Mouse (Mus musculus) urinary bladder, postnatal 10 days (tissue): Measurements from ENCODE around the gene Cacnb2.

Experiments used
- DNase-seq: peaks from one replicate; pipeline ENCODE4 v3.0.0; 2022; ENCODE audit warnings: low spot score

Cacnb2 gene

GRCm38 (mm10) chr2:14988451-14988850 lies 385.6 kb downstream of the Cacnb2 start:
- DNase-seq, result no peak

DNA sequence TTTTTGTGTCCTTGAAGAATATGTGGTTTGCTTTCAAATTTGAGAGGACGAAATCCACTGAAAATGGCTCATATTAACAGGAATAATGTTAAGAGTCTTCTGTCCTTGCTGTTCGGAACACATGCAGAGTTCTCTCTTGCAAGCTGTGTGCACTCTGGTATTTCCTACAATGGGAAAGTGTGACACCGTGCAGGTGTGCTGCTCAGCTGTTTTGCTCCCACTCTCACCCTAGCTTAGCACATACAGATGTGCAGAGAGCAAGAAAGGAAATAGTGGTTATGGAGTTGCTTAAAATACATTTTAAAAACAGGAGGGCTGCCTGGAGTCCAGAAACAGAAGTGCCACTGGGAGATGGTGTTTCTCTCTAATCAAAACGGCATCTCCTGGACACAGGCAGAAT lies 386.5 kb downstream of the Cacnb2 start:
- no peak for DNase-seq

DNA sequence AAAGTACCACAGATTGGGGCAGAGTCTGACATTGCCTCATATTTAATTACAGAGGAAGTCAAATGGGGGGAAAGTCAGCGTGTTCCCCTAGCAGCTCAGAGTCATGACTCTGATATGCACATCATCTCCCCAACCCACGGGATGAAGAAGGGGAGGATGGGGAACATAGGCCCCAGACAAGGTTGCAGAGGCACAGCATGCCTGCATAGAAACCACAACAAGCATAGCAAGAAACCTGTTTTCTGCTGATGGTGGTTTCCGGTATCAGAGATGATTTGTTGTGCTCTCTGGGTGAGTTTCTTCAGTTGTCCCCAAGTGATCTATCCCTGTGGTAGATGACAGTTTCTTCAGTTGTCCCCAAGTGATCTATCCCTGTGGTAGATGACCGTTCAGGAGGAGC lies 389.6 kb downstream of the Cacnb2 start:
- no peak for DNase-seq

GRCm38 (mm10) chr2:14996036-14996435 lies 393.1 kb downstream of the Cacnb2 start:
- DNase-seq, result no peak

GRCm38 (mm10) chr2:14997836-14998235 lies 394.9 kb downstream of the Cacnb2 start:
- DNase-seq, result no peak

DNA sequence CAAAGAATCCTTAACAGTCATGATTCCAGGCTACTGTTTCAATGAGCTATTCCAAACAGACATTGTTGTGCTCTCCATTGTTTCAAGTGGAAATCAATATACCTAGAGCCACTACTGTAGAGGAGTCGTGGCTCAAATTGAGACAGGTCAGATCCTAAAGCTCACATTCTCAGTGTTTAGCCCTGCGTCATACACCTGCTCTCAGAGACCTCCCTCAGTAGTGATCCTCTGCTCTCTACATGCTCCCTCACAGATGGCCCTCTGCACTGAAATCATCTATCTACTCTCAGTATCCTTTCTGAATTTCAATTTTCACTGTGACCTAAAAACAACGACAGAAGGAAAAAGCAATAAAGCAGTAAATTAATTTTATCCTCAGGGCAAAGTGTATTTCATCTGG lies 404.6 kb downstream of the Cacnb2 start:
- no peak for DNase-seq

DNA sequence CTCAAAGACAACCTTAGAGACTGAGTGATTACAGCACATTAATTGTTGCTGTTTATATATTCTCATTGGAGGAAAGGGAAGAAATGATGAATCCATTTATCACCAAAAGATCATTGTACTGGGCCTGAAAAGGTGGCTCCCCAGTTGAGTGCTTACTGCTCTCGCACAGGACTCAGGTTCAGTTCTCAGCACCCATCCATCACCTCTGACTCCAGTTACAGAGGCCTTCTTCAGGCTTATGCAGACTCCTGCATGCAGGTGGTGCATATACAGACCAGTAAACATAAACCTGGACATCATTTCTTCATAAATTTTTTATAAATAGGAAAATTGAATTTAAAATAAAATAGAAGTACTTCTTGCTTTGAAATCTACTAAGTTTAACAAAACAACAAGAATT lies 405.2 kb downstream of the Cacnb2 start:
- no peak for DNase-seq

DNA sequence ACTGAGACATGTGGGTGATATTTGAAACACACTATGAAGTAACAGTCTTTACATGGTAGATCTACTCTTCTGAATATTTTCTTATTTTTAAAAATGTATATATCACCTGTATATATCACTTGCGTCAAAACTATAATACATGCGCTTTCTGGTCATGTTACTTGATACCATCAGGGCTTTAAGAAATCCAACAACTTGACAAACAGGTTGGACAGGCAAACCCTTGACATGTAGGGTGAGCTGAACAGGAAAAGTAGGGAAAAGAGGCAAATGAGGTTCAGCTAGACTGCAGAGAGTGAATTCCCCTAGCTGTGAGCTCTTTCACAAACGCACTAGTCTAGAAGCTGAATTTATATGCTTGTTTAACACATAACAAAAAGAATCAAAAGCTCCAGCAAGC lies 423.9 kb downstream of the Cacnb2 start:
- no peak for DNase-seq

DNA sequence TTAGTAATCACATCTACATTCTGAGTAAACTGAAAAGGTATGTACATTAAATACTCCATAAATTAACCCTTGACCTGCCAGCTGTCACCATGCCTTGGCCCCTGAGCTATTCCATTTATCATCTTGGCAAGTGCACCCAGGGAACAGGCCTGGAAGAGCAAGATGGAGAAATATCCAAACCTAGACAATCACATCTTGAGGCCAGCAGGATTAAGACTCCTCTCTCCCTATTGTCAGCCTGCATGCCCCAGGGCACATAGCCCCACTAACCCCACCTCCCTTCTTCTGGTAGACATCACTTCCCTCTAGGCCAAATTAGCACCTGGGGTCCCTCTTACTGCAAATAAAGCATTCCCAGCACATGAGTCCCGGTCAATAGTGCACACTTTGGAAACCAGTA lies 424.9 kb downstream of the Cacnb2 start:
- no peak for DNase-seq
